Mouse (Mus musculus): ENCODE results near the gene Tnfrsf21.
A peak's percentile ranks its signal among the peaks of the same experiment; 100 is the strongest.

Gene Tnfrsf21

GRCm38 (mm10) chr17:43133106-43133505, 116.8 kb downstream of the Tnfrsf21 start:
- DNase-seq, result no peak

DNA sequence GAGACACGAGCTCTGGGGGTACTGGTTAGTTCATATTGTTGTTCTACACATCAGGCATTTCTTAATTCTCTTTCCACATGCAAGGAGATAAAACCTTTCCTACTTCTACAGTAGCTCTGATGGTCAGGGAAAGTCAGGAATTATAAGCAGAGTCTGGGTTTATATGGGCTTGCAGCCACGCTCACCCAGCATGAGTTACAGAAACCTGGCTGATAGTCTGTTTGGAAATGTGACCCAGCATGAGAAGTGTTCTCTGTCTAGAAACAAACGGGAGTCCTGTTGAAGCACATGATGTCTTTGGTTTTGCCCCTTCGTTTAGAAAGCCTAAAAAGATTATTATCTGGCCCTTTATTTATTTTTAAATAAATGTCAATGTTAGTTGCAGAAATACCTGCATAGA, 118.6 kb downstream of the Tnfrsf21 start:
- no peak for DNase-seq

DNA sequence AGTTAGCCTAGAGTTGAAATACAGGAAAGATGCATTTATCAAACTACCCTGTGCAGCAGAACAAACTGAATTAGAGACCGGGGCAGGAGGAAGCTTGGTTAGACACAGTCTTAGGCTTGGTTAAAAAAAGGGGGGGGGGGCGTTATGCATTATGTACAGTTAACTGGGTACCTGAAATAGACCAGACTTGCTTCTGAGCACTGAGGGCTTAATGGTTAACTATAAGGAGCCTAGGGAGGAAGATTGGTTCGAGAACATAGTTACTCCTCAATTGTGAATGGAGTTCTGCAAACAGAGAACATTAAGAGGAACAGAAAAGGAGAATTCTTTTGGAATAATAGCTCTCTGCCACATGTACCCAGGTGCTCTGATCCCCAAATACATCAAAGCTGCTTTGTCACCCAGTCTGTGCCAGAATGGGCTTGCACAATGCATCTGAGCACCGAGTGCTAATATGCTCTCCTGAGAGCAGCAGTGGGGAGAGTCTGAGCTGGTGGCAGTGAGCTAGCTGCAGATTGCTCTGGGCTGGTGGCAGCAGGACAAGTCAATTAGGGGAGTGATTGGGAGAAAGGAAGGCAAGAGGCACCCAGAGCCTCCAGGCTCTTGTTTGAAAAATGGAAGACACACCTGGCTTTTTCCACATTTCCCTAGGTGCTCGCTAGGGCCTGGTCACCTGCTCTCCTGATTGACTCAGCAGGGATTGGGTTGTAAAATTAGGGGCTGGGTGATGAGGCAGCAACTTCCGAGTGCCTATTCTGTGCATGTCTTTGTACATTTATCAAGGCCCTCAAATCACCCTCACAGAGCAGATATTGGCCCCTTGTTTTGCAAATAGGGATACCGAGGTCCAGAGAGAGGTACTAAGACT, 119.3 kb downstream of the Tnfrsf21 start:
- no peak for DNase-seq

DNA sequence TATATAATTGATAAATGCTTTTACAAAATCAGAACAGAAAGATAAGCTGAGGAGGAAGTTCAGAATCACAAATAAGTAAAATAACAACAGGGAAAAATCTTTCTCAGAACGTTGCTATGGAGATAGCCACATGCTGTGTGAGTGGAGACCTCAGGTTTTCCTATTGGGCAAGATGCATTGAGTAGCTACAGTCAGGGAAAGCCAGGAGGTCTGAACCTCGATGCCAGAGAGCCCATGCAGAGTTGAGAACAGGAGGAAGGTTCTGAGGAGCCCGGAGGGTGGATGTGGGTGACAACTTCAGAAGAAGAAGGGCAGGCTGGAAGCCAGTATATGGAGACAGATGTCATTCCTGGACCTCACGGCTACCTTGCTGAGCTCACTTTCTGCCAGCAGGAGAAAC, 120.4 kb downstream of the Tnfrsf21 start:
- no peak for DNase-seq

DNA sequence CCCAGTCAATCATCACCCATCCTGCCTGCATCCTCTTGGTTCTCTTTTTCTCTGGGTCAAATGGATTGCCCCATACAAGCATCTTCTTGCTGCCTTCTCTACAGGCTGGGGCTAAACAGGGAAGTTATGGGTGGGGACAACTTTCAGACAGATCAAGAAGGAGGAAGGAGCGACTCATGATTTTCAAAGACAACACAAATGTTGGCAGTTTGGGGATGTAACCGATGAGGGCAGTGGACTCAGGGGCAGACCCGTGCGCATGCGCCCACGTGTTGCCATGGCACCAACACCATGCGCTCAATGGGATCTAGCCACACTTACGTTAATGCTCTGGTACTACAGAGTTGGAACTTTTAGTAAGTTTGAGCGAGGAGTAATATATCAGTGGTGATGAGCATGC, 121.5 kb downstream of the Tnfrsf21 start:
- peak in 1 of 2 experiments; percentile 16 for DNase-seq

DNA sequence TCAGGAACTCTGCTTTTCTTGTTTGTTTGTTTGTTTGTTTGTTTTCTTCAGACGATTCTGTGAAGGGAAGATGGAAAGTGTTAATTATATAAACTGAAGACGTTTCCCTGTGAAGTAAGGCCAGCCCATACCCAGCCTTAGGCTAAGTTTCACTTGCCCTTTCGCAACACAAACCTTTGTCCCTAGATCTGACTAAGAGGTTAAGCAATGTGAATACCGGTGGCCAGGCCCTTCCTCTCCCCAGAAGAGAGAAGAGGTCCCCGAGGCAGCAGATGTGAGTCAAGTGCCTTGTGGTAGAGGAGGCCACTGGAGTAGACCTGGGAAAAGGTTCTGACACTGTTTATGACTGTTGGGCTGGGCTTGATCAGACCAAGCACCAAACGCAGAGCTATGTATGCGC, 122.0 kb downstream of the Tnfrsf21 start:
- DNase-seq, result no peak

All from spleen, adult 18-20 months (tissue).